Mouse (Mus musculus) kidney, postnatal 10 days (tissue): ENCODE data around the gene C2cd4b.

ENCODE experiments used
- DNase-seq: peaks from one replicate; pipeline ENCODE4 v3.0.0; 2021; ENCODE audit warnings: mixed read lengths

The C2cd4b gene

GRCm38 (mm10) chr9:67774201-67774600, 15.0 kb downstream of the C2cd4b start:
- DNase-seq = no peak

- peak; percentile 38 for DNase-seq
Measured at GRCm38 (mm10) chr9:67778553-67778952, 19.3 kb downstream of the C2cd4b start.

GRCm38 (mm10) chr9:67782786-67783185, 23.5 kb downstream of the C2cd4b start:
- no peak for DNase-seq

DNA sequence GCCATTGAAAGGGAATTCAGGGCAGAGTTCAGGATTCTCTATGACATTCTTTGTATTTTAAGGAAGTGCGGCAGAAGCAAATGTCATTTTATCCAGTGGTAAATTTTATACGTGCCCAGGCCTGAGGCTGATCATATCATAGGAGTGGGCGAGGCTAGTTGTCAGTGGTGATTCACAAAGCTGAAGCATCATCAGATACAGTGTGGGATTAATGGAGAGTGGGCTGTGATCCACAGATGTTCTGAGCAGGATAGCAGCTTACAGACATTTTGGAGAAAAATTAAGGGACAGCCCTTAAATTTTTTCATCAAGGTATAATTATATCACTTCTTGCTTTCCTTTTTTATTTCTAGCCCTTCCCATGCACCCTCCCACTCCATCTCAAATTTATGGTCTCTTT, 24.2 kb downstream of the C2cd4b start:
- DNase-seq = no peak

DNA sequence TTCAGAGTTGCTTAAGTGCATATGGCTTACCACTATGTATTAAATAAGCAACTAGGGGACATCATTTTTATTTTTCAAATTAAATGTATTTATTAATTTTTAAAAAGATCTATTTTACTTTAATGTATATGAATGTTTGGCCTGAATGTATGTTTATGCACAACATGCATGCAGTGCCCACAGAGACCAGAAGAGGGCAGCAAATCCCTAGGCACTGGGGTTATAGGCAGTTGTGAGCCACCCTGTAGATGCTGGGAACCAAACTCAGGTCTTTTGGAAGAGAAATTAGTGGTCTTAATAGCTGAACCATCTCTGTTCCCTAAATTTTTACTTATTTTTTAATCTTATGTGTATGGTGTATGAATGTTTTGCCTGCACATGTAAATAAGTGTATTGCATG, 24.7 kb downstream of the C2cd4b start:
- DNase-seq = no peak

DNA sequence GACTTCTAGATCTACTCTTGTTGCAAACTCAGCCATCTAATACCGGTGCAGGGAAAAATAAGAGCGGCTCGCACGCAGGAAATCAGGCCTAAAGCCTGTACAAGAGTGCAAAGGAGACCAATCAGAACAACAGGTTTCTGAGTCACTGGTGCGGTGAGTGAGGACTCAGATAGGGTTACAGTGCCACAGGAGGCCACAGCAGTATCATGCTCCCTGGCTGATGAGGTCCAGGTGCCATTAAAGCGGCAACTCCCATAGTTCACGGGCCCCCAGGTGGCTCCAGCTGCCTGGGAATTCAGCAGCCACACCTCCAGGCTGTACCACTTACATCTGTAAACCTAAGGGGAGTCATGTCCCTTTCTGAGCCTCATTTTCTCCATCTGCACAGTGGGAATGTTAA, 27.1 kb downstream of the C2cd4b start:
- DNase-seq = no peak

GRCm38 (mm10) chr9:67787671-67788070, 28.4 kb downstream of the C2cd4b start:
- DNase-seq = peak; percentile 16

- no peak for DNase-seq
Measured at GRCm38 (mm10) chr9:67792405-67792804, 33.2 kb downstream of the C2cd4b start.

DNA sequence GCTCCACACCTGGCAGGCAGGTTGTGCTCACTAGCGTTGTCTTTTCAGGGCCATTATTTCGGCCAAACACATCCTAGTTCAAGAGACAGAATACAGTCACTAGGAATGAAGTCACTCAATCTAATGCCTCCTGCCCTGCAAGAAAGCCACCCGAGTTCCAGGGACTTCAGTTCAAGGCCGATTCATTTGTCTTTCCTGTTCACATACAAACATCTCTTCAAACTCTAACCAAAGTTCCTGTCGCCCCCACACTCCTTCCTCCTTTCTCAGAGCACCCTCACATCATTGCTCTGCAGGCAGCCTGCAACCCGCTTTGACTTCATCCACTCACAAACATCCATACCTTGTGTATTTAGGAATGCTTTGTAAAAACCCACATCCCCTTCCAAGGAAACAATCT, 34.3 kb downstream of the C2cd4b start:
- no peak for DNase-seq

DNA sequence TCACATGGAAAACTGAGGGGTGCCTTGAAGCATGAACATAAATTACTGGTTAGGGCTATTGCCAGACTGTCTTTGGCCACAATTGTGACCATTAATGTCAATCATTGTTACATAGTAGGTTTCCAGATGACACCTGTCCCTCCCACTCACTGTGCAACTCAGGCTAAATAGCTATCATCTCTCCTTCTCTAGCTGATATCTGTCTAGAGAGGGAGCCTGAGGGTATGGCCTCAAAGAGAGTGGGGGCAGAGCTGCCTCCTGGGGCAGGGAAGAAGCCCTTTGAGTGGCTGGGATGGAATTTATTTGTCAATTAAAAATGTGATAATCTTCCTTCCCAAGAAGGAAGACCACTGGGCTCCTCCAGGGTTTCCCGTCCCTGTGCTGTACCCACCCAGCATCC, 35.0 kb downstream of the C2cd4b start:
- DNase-seq = no peak

DNA sequence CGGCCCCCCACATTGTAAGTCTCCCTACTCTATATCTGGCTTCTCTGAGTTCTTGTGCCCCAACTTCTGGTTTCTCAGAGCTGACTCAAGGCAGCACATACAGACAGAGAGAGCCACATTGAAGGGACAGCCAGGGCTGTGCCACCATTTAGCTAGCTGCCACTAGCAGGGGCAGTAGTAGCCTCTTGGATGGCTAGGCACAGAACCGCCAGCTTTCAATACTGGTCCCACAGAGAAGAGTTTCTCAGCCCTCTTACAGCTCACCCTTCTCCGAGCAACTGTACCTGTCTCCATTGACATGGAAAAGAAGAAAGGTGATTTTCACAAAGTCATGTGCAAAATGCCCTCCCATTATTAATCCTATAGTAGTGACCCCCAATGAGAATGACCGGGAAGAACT, 35.4 kb downstream of the C2cd4b start:
- DNase-seq = no peak

DNA sequence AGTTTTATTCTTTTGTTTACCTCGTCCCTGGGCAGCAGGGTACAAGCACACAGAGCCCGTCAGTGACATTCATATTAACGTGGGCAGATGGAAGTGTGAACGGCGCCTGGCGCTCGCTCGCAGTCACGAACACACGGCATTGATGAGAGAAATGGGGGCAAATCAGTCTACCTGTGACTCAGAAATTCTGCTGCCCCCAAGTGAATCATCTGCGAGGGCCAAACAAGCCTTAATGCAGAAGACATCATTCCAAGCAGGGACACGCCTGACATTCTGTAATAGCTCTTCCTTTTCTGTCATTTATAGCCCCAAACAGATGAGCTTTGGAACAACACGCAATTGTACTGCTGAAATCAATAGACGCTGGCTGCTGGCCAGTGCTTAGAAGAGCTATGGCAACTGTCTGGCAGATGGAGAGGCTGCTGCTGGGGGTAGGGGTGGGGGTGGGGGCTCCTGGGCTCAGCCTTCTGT, 36.0 kb downstream of the C2cd4b start:
- DNase-seq = no peak

DNA sequence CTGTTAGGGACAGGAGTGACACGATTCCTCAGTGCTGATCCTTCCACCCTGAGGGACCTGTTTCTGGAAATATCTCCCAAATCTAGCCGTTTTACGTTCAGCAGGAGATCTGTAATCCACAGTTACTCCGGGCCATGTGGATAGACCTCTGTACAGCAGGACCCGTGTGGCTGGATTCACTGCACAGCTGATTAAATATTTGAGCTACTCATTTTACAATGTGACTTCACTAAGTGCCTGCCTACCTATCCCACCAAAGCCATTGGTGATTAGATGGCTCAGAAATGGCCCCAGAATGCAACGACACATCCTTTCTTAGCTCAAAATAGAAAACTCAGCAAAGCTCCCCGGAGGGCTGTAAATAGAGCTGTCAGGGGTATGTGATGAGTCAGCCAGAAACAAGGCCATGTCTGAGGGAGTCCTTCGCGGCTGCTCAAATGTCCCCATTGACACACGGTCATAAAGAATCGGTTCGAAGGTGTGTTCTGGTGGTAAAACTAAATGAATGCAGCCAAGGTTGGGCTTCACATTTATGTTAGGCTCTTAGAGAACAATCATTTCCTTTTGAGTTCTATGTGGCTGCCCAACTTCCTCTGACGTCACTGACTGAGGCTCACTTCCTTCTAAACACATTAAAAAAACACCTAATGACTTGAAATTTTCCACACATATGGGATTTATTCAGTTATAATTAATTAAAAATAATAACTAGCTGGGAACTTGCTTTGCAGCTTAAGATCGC, 40.0 kb downstream of the C2cd4b start:
- no peak for DNase-seq

GRCm38 (mm10) chr9:67802241-67802640, 43.0 kb downstream of the C2cd4b start:
- peak; percentile 80 for DNase-seq

GRCm38 (mm10) chr9:67807000-67807399, 47.8 kb downstream of the C2cd4b start:
- DNase-seq = no peak

GRCm38 (mm10) chr9:67810527-67810926, 51.3 kb downstream of the C2cd4b start:
- peak; percentile 23 for DNase-seq
